ENCODE assay signal across 8 mouse cellular contexts in genomic region chr8:61487597-61488156, GRCm38 (mm10). TPM values are rescaled to one million over a fixed set of nuclear protein-coding genes. Genes with fewer than 3 reads are reported as not detected.
DNase-seq lines count a peak whose midpoint lies in the region; ATAC-seq lines count a peak whose summit lies in the region.

Gene Cbr4, plus strand, starts transcription at chr8:61487734.

- peak within 1 kb of the TSS; percentile 68 for H3K4me2 ChIP-seq in kidney, embryonic 15.5 days

- H3K9ac ChIP-seq in kidney, embryonic 15.5 days = peak within 1 kb of the TSS; percentile 73

- ATAC-seq in erythroblast, adult 5-6 weeks (replicated peaks; ENCODE audit: low FRiP score, poor library complexity, severe bottlenecking) = peak; percentile 96
- peak; percentile 95 for ATAC-seq in kidney, embryonic 15.5 days (replicated peaks; ENCODE audit: low FRiP score)
- ATAC-seq in monocyte, adult 5-6 weeks (replicated peaks; ENCODE audit: insufficient number of reproducible peaks, low FRiP score, low TSS enrichment, poor library complexity, severe bottlenecking) = peak; percentile 96

- peak within 1 kb of the TSS; percentile 94 for H3K27ac ChIP-seq in heart, embryonic 10.5 days
- peak within 1 kb of the TSS; percentile 96 for H3K27ac ChIP-seq in kidney, embryonic 15.5 days

- H3K36me3 ChIP-seq in heart, embryonic 10.5 days = peaks cover 5% of the 10 kb centered on the region; the same call in 1 of the 2 replicates
- peaks cover 10% of the 10 kb centered on the region for H3K36me3 ChIP-seq in kidney, embryonic 15.5 days

- no peaks in the 10 kb centered on the region for H3K9me3 ChIP-seq in heart, embryonic 10.5 days
- H3K9me3 ChIP-seq in kidney, embryonic 15.5 days (replicated peaks) = no peaks in the 10 kb centered on the region

- WGBS in heart, embryonic 10.5 days = 6% methylated on average over 29 of the region's 29 CpGs
- under 1% methylated on average over 29 of the region's 29 CpGs for WGBS in kidney, embryonic 15.5 days

- no peaks in the 10 kb centered on the region for H3K27me3 ChIP-seq in heart, embryonic 10.5 days (ENCODE audit: insufficient read depth, poor library complexity, severe bottlenecking)
- no peaks in the 10 kb centered on the region for H3K27me3 ChIP-seq in kidney, embryonic 15.5 days

- peak; percentile 83 to 84 for DNase-seq in B cell, adult 2 months
- peak; percentile 99 for DNase-seq in brain, adult 2 months (ENCODE audit: low read depth, low spot score)
- peak; percentile 93 for DNase-seq in heart, embryonic 10.5 days (ENCODE audit: low spot score)
- peak; percentile 79 for DNase-seq in liver
- peak; percentile 76 to 86 for DNase-seq in spleen, postnatal 4 days (ENCODE audit: low spot score in 2 of 2)

- H3K4me1 ChIP-seq in heart, embryonic 10.5 days = peaks cover 4% of the 10 kb centered on the region; the same call in 1 of the 2 replicates
- peaks cover 8% of the 10 kb centered on the region for H3K4me1 ChIP-seq in kidney, embryonic 15.5 days

- H3K4me3 ChIP-seq in heart, embryonic 10.5 days = peak within 1 kb of the TSS; percentile 78
- peak within 1 kb of the TSS; percentile 75 for H3K4me3 ChIP-seq in kidney, embryonic 15.5 days (replicated peaks)

RNA-seq across cellular contexts. Expression of gene Cbr4, which starts in this region (rescaled TPM):
- total RNA-seq in erythroblast, adult 5-6 weeks (2015; ENCODE audit: low replicate concordance) = 4.8 and 9.0 TPM in 2 replicates
- total RNA-seq in erythroblast, adult 5-6 weeks (2017; ENCODE audit: low replicate concordance) = 5.3 and 12.3 TPM in 2 replicates
- polyA plus RNA-seq in heart, embryonic 10.5 days (2016; fragmentation: Nextera tagmentation; extraction: Ambion mirVana) = 30.1 and 31.7 TPM in 2 replicates
- polyA plus RNA-seq in kidney, embryonic 15.5 days (2015; fragmentation: Nextera tagmentation; extraction: Ambion mirVana) = 31.1 and 35.2 TPM in 2 replicates
- total RNA-seq in monocyte, adult 5-6 weeks (2017) = 6.7 to 45.6 TPM (median 20.7 TPM) in 3 replicates

Comparison
In these comparisons a context has a peak if more than half of its experiments do, and no peak if none do; other contexts are left out.
1. Peak in every context shown above with its lines: DNase-seq, ATAC-seq, H3K4me3 ChIP-seq and H3K27ac ChIP-seq.